Mouse (Mus musculus) adrenal gland, postnatal 4 days (tissue): ENCODE measurements at regions not wholly inside any gene's neighbourhood (a gene's known extent, or its start where the extent isn't known, plus 50 kb on each side); places are given as distances from the start of the nearest gene placed in this dataset.
"Not testable (repeated sequence)": the region's sequence is repeated elsewhere in the genome, so short reads cannot be mapped to it uniquely, and the experiment has no call there.

Source experiments
- DNase-seq, 2 experiments: peaks; one replicate each; pipeline ENCODE4 v3.0.0; 2021 to 2022; ENCODE audit warnings: low spot score in 2 of 2, mixed read lengths in 2 of 2

DNA sequence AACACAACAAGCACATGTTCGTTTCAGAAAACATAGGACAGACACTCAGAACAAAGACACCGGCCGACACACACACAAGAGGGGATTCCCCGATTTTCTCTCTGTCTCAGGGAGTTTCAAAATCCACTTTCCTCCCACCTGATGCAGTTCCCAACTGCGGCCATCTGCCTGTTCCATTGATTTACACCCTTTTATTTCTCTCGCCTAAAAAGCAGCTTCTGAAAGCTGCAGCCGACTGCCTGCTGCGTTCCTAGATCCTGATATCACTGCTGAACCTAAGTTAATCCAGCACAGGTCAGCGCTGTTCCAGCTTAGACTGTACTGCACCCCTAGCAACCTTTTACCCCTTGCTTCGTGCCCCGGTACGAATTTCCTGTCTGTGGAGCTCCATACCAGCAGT, 237.0 kb downstream of the Impad1 start:
- no peak for DNase-seq

DNA sequence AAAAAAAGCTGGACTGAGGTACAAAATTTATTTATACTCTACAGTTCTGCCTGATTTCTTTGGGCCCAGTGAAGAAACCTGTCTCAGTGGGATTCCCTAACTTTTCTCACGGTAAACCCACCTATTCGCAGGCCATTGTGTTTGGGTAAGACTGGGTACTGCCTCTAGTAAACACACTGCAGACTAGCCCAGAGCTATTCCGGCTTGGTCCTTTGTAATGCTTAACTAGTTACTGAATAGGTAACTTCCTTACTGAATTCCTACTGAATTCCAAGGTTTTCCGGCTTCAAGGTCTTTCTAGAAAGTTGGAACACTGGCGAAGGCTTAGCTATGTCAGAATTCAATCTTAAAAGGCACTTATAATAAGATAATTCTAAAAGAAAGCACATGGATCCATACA, 242.9 kb downstream of the Impad1 start:
- no peak for DNase-seq

DNA sequence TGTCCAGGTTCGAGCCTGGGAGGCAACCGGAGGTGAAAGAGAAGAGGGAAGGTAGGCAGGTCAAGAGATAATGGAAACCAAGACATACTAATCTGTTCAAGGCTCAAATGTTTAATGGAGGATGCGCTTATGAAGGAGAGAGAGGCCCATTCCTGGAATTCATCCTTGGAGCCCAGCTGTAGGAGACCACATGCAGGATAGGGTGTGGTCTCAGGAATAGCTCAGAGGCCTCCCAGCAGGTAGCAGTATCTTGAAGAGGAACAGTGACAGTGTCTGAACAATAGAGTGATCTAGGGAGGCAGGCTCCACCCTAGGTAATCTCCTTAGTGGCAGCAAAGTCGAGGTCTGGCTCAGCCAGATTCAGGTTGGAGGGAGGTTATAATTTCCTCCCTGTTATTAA, 243.3 kb downstream of the Impad1 start:
- DNase-seq: no peak

DNA sequence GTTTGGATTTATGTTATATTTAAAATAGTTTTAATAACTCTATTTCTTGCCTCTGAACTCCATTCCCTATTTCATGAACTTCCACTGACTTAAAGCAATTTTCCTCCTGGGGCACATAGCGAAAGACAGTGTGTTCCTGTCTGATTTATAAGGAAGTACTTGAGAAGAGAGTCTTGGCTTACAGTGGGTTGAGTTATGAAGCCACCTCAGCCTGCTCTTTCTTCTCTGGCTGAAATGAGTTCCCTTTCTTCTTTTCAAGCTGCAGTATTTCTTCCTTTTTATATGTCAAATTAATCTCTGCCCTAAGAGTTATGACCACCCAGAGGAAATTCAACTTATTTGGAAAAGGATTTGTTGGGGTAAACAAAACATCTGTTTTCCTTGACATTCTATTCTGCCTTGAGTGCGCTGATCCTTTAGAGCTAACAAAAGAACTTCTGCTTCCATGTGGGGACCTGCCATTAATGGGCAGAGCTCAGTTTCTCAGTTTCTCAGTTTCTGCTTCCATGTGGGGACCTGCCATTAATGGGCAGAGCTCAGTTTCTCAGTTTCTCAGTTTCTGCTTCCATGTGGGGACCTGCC, 255.9 kb downstream of the Impad1 start:
- DNase-seq: no peak

DNA sequence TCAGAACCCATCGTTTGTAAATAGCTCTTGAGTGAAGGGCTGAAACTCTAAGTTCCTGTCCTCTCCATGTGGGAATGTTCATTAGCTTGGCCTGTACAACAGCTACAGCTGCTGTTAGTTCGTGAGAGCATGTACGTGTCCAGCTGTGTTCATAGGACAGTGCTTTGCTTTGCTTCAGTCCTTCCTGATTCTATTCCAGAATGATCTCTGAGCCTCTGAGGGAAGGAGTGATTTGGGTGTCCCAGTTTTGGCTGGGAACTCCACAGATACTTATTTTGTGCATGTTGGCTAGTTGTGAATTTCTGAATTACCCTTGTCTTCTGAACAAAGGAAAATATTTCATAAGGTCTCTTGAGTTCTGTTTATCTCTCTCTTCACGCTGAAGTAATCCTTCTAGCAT, 261.0 kb downstream of the Impad1 start:
- no peak for DNase-seq

DNA sequence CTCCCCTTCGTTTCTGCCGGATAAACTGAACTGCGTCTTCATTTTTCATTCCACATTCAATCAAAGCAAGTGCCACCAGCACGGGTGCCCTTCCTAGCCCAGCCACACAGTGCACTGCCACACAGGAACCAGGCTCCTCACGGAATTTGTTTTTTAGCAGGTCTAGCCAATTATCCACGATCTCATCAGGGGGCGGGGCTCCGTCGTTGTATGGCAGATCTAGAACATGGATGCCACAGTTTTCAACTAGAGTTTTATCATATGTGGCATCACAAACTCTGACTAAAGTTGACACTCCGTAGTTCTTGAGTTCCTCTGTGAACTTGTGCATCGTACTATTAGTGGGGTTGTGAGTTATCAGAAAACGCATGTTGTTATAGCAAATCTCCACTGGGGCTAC, 264.8 kb downstream of the Impad1 start:
- DNase-seq: no peak

DNA sequence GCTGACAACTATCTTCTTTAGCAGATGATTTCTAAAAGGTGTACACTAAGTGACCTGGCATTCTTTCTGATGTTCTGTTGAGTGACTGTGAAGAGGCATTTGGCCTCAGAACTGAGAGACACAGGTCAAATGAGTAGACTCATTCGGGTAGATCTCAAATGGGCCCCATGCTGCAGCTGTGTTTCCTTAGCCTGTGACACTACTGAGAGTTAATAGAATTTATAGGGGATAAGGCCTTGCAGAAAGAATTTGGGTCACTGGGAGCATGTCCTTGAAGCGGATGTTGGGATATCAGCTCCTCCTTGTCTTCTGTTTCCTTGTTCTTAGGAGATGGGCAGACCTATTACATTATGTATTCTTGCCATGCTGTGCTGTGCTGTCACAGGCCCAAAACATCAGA, 271.4 kb downstream of the Impad1 start:
- no peak for DNase-seq

DNA sequence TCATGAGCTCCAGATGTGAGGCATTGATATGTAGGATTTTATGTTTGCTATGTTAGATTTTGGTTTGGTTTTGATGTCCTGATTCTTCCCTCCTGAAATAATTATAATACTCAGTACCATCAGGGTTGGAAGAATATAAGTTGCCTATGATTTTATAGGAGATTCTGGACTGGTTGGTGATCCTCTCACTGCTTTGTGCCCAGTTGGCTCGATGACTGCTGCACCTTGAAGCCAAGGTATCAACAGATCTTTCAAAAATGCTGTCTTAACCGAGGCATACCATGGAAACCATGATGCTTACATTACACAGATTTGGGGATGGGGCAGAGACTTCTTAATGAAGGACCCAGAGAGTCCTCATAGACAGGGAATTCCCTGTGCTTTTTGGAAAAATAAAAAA, 274.4 kb downstream of the Impad1 start:
- no peak for DNase-seq

DNA sequence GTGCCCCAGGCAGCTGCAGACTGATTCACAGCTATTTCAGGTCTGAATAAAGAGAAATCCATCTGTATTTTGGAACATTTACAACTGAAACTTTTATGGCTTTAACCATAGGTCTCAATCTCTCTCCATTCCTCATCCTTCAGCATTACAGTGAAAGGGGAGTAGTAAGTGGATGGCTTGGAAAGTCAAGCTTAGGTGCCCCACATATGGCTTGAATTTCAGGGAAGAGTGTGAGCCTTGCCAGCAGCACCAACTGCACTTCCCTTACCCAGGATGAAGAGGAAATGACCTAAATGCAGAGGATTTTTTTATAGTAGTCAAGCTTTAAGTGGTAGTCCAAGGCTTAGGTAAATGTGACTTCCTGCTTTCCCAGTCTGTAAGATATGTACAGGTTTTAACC, 279.8 kb downstream of the Impad1 start:
- DNase-seq: no peak

DNA sequence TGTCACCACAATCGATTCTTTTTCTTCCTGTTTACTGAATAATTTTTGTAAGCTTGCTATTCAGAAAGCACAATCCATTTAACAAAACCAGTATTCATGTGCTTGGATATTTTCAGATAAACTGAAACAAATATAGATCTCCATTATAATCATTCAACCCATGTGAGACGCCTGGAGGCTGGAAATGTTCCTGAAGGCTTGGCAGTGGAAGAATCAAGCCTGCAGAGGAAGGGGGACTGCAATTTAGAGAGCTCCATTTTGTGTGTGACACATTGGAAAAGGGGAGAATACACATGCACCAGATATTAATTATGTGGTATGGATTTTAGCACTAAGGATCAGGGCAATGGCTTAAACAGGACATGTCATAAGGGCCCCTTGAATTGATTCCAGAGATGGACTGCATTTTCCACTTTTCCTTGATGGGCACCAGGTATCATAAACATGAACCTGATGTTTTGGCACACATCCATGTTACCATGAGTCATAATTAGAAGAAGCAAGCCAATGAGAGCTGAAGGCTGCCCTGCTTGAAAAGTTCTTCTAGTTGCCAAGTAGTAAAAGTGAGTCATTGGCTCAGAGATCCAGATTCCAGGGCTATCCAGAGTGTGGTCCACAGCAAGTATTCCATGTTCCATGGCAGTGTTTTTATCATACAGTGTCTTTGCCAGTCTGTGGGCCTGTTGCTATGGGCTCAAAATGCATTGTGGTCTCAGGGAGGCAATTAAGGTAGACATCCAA, 282.8 kb downstream of the Impad1 start:
- DNase-seq: no peak

DNA sequence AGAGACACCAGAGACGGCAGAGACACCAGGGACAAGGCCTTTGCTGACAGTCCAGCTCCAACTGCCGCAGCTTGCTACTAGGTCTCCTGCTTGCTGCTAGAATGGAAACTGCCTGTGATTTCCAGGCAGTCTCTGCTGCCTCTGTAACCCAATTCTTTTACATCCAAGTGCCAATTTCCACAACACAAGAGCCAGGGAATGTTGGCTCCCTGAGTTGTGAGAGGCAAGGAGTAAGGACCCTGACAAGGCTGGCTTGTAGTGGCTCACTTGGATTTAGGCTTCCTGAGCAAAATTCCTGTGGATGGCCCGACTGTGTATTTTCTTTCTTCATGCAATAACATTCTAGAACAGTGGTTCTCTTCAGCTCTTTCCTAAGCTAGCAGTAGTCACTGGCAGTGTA, 283.9 kb downstream of the Impad1 start:
- DNase-seq: no peak

DNA sequence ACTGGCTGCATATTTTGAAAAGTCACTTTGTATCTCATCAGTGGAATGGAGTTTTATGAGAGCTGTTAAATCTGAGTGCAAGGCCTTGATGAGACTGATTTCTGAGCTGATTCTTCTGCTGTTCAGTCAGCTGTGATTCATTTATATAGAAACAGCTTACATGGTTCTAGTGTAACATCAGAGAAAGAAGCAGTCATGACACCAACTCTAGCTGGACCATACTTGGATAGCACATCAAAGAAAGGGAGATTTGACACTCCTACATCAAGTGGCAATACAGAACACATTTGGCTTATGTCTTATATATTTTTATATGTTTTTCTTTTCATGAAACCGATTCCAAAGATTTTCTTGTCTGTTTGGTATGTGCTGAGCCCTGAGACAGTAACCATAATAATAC, 296.0 kb downstream of the Impad1 start:
- DNase-seq: no peak

DNA sequence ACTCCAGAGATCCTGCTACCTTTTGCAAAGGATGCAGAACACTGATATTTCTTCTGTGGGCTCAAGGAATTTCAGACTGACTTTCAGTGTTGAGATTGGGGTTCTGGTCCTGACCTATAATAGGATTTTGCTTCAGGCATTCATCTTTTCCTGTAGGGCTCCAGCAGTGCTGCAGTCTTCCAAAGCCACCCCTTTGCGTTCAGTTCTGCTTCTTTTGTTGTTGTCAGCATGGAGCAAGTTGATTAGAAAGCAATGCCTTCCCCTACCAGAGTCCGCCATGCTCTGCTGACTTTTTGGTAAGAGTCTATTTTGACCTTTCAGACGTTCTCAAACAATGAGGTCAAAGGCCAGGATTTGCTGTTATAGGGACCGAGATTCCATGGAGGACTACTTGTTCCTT, 297.0 kb downstream of the Impad1 start:
- DNase-seq: no peak

DNA sequence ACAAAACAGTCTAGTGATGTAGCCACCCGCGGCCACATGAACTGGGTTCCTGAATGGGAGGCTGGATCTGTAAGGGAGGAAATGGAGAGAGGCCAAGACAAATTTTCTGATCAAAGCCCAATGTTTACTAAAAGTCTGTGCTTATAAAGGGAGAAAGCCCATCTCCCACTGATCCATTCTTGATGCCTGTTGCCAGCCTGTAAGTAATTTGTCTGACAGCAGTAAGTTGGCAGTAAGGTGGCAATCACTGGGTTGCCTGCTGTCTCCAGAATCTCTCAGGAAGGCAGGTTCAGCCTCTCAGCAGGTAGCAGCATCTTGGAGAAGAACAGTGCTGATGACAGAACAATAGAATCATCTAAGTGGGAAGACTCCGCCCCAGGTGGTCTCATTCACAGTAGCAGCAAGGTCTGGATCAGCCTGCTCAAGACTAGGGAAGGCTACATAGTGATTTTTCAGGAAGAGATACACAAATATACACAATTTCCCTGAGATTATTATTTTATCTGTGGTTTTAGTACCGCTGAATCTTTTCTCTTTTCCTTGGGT, 327.9 kb downstream of the Impad1 start:
- no peak for DNase-seq

DNA sequence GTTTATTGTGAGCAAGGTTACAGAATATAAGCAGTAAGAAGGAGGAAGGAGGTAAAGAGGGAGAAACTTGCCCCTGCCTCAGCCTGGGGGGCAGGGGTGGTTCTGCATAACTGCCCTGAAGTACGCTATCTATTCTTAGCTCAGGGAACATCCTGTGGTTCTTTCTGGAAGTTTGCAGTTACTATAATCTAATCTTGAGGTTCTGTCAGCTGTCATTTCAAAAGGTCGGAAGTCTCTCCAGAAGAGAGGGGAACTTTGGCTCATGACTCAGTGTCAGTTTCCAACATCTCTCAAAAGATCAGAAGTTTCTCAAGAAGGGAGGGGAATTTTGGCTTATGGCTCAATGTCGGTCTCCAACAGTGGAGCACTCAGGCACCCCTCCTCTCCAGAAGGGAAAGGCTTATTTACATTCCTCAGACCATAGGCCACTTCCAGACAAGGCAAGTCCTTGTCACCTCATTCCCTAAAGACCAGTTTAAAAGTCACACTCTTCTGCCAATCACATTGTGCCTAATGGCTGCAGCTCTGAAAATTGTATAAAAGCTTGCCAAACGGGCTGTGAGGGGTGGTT, 328.9 kb downstream of the Impad1 start:
- DNase-seq: no peak

DNA sequence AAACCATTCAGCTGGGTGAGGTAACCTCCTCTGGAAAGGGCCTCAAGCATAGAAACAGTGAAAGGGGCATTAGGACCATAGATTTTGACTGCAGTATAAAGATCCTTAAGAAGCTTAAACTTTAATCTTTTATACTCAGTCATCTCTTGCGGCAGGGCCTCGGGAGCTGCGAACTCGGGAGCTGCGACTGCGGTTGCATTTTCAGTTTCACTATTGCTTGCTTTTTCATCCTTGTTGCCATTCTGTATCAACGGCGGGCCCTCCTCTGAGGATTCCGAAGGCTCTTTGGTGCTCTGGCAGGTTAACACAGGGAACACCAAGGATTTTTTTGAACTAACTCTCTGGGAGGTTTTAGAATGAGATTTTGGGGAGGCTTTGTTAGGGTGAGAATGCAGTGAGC, 333.9 kb downstream of the Impad1 start:
- DNase-seq: no peak

DNA sequence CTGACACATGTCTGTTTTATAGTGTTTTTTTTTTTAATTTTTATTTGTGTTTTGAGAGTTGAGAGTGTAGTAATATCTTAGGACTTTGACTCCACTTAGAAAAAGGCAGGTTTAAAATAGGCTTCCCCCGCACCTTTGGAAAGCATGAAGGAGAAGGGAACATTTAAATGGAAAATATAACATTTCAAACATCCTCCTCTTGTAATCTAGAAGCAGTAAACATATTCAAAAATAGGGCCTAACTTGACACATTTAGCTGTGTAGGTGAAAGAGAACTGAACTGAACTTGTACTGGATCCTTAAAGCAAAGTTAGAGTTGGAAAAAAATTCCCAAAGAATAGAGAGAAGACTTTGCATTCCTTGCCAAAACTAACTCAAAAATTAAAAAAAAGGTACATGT, 343.1 kb downstream of the Impad1 start:
- DNase-seq: no peak

DNA sequence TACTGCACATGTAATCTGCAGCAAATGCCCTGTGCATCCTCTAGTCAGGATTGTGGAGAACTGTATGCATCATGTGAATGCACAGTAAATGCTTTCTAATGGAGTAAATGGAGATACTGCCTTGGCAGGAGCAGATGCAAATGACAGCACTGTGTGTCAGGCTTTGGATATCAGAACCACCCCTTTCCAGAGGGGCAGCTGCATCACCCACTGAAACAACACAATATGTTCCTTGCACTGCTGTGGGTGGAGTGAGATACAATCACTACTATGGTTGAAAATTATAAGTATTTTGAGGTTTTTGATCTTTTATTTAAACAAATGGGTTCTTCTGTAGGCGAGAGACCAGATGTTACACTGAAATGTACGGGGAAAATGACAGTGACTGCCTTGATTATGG, 350.5 kb downstream of the Impad1 start:
- no peak for DNase-seq

DNA sequence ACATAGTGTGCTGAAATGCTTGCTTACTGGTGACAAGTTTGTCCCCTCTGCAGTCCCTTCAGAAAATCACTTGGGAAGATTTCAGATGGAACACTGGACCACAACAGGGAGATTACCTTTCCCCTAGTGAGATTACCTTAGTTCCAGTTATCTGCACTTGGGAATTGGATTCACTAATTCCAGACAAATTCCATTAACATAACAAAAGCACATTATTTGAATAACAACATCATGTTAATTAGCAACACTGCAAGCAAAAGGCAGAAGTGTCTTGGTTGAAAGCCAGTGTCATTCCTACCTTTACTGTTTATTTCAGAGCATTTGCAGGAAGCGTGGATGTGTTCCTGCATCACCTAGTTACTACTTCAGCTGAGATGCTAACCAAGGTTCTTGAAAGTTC, 355.6 kb downstream of the Impad1 start:
- no peak for DNase-seq

DNA sequence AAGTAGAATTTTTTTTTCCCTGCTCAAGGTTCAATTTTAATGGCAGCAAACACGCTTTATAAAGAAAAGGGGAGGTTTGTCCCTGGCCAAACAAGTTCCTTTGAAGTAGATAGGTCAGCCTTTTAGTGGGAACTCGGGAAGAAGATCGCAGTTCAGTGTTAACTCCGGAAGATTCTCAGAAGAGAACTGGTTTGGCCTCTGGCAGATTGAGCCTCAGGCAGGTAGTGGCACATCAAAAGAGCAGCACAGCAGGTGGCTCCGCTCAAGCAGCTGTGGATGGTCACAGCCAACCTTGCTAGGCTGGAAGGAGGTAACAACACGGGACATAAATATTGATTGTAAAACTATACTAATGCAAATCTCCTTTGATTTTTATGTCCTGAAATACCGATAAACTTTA, 347.2 kb upstream of the Sdr16c6 start:
- DNase-seq: not testable (repeated sequence)

DNA sequence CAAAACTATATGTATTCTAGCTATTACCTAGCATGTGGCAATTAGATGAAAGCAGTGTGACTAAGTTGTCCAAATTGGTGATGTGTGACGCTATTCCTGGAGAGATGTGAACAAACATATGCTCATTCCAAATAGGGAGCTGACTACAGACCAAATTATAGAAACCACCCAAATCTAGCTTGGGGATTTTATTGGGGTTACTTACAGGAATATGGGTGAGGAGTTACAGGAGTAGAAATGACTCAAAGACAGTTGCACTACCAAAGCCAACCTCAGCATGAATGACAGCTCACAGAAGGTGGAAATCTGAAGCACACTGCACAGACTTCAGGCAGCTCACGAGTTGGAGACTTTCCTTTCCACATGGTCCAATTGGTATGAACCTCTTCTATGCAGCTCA, 326.5 kb upstream of the Sdr16c6 start:
- no peak for DNase-seq

DNA sequence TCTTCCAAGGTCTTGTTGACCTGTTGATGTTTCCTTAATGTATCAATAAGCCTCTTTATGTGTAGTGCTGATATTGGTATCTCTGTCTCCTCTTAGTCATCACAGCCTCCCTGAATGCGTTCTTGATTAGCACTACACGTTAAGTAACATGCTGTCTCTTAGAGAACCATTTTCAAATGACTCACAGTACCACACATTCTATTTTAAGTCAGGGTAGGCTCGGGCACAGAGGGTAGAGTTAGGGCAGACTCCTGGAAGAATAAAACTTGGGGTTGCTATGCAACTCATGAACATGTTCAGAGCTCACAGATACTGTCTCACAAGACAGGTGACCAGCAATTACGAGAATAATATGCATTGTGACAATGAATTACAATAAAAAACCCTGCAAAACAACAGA, 320.1 kb upstream of the Sdr16c6 start:
- DNase-seq: no peak
